Mouse (Mus musculus) induced T-regulatory cell, adult 2 months (primary cell): ENCODE results near the gene Olfr1184.
"Not testable (repeated sequence)": the region's sequence is repeated elsewhere in the genome, so short reads cannot be mapped to it uniquely, and the experiment has no call there.

ENCODE experiments used
- DNase-seq: peaks from one replicate; pipeline ENCODE4 v3.0.0-alpha.2; 2012; ENCODE audit warnings: low read depth

The Olfr1184 gene

GRCm38 (mm10) chr2:88483298-88483697, at the start of gene Olfr1184:
Gene Olfr1184, plus strand, starts transcription at chr2:88483598.
- no peak for DNase-seq

- no peak for DNase-seq
Measured at GRCm38 (mm10) chr2:88449031-88449430, 34.4 kb upstream of the Olfr1184 start, which contains the start of gene Gm13757. Gene Gm13757, minus strand, starts transcription at chr2:88449131.

GRCm38 (mm10) chr2:88454567-88454966, 28.8 kb upstream of the Olfr1184 start, which contains the start of gene Olfr1183:
Gene Olfr1183, plus strand, starts transcription at chr2:88454867.
- DNase-seq: not testable (repeated sequence)

- no peak for DNase-seq
Measured at GRCm38 (mm10) chr2:88493020-88493419, 9.6 kb downstream of the Olfr1184 start, which contains the start of gene Olfr1185-ps1. Gene Olfr1185-ps1, plus strand, starts transcription at chr2:88493320.

GRCm38 (mm10) chr2:88518251-88518650, 34.9 kb downstream of the Olfr1184 start, which contains the start of gene Olfr1186:
Gene Olfr1186, plus strand, starts transcription at chr2:88518551.
- no peak for DNase-seq

GRCm38 (mm10) chr2:88525720-88526119, 42.3 kb downstream of the Olfr1184 start:
- no peak for DNase-seq
